Mouse (Mus musculus) brain, adult 10 weeks (tissue): Measurements from ENCODE around the gene Gm9044. TPM values are rescaled to one million over a fixed set of nuclear protein-coding genes. Genes with fewer than 3 reads are reported as not detected.

Experiments
- polyA plus RNA-seq: library from polyadenylated mRNA; stranded (reverse); fragments of 350-450 nt; fragmentation: Illumina TruSeq; extraction: RNeasy Lipid Tissue Mini Kit (QIAGEN cat#74804); gene quantifications from one replicate; pipeline ENCODE4 v1.2.3, GENCODE M21; 2015; ENCODE audit warnings: low read depth, low replicate concordance

The Gm9044 gene
- not detected for polyA plus RNA-seq

GRCm38 (mm10) chr10:118332308-118332707 is at the start of gene Gm9044:
Gm9044 (minus strand) TSS chr10:118332408.

DNA sequence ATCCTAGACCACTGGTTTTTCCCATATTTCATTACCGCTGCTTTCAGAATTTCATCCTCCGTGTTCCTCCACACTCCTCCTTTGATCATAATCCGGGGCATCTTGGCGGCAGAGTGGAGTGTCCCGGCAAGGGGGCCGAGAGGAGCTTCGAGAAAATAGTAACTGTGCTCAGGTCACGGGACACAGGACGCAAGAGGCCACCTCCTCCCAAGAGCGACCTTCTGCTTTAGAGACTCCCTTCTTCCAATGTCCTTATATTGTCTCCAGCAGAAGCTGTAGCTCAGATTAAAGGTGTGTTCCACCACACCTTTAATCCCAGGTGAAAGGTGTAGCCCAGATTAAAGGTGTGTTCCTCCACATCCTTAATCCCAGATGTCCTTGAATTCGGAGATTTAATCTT is 21.8 kb upstream of the Gm9044 start, which contains the start of gene Gm9049:
Gene Gm9049, minus strand, starts transcription at position 101 of the 400 bp plus-strand sequence.

GRCm38 (mm10) chr10:118348579-118348978 is 16.4 kb upstream of the Gm9044 start, which contains the start of gene Gm9048:
Gm9048 (minus strand) TSS chr10:118348679.

GRCm38 (mm10) chr10:118343155-118343554 is 10.9 kb upstream of the Gm9044 start, which contains the start of gene Gm9046:
Gm9046 (minus strand) TSS chr10:118343255.

GRCm38 (mm10) chr10:118337731-118338130 is 5.5 kb upstream of the Gm9044 start, which contains the start of gene Gm9045:
Gm9045 (minus strand) TSS chr10:118337831.

GRCm38 (mm10) chr10:118326869-118327268 is 5.3 kb downstream of the Gm9044 start, which contains the start of gene Gm9040:
Gm9040 (minus strand) TSS chr10:118326969.

DNA sequence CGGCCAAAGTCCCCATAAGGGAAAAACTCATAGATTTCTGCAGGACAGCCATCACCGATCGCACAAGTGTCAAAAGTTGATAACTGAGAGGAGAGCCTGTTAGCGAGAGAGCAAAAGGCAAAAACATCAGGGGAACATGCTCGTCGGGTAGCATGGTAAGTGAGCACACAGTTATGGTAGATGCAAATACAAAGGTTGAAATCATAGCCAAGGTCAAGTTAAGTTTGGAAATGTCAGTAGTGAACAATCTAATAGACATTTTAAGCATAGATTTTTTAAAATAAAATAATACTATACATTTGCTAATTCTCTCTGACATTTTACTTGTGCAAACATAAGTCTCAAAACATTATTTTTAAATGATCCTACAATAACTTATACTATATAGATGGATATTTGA is 37.3 kb downstream of the Gm9044 start, which contains the start of gene Iltifb:
Gene Iltifb, minus strand, starts transcription at position 101 of the 400 bp plus-strand sequence.

Other genes starting within 250 kb of the Gm9044 start
- gene Mdm1, start 190.6 kb downstream of the Gm9044 start, polyA plus RNA-seq, result 9.3 TPM
- not detected for gene Il22, start 127.5 kb downstream of the Gm9044 start, polyA plus RNA-seq
- gene Gm32717, start 91.6 kb downstream of the Gm9044 start, polyA plus RNA-seq, result not detected
- gene Gm32802, start 73.7 kb downstream of the Gm9044 start, polyA plus RNA-seq, result not detected
- gene Iltifb, start 37.4 kb downstream of the Gm9044 start, polyA plus RNA-seq, result not detected
- not detected for gene Gm9040, start 5.4 kb downstream of the Gm9044 start, polyA plus RNA-seq
- not detected for gene Gm9045, start 5.4 kb upstream of the Gm9044 start, polyA plus RNA-seq
- not detected for gene Gm9046, start 10.8 kb upstream of the Gm9044 start, polyA plus RNA-seq
- gene Gm9048, start 16.3 kb upstream of the Gm9044 start, polyA plus RNA-seq, result not detected
- not detected for gene Gm9049, start 21.7 kb upstream of the Gm9044 start, polyA plus RNA-seq
- gene Ifng, start 108.6 kb upstream of the Gm9044 start, polyA plus RNA-seq, result not detected